Mouse (Mus musculus) hindbrain, embryonic 16.5 days (tissue): ENCODE data around the gene Sesn2. TPM values are rescaled to one million over a fixed set of nuclear protein-coding genes. Genes with fewer than 3 reads are reported as not detected.

ENCODE experiments used
- ATAC-seq: fragments of 200-750 bp; cut with Nextera tagmentation; 2 replicates; pipeline ENCODE4 v1.8.0; 2017; ENCODE audit warnings: moderate TSS enrichment, moderate library complexity
- H3K27ac ChIP-seq: fragments of 300-500 bp; sonication (generic); 2 replicates; pipeline ENCODE4 v1.5.1; 2014; ENCODE audit warnings: low read depth, mild to moderate bottlenecking, control low read depth, low read length, moderate library complexity
- H3K27me3 ChIP-seq: fragments of 300-500 bp; sonication (generic); replicated peaks from 2 replicates; pipeline ENCODE4 v1.6.1; 2014; ENCODE audit warnings: low read length; ENCODE audit not compliant: control insufficient read depth, insufficient read depth
- H3K36me3 ChIP-seq: fragments of 300-500 bp; sonication (generic); 2 replicates; pipeline ENCODE4 v1.6.1; 2014; ENCODE audit warnings: mild to moderate bottlenecking, low read length, moderate library complexity, mixed read lengths; ENCODE audit not compliant: control insufficient read depth, insufficient read depth
- H3K4me1 ChIP-seq: fragments of 300-500 bp; sonication (generic); 2 replicates; pipeline ENCODE4 v1.6.1; 2014; ENCODE audit warnings: low read depth, low read length; ENCODE audit not compliant: control insufficient read depth, insufficient read depth
- H3K4me2 ChIP-seq: fragments of 300-500 bp; sonication (generic); 2 replicates; pipeline ENCODE4 v1.6.1; 2014; ENCODE audit warnings: mild to moderate bottlenecking, low read length, control low read depth, moderate library complexity
- H3K4me3 ChIP-seq: fragments of 300-500 bp; sonication (generic); 2 replicates; pipeline ENCODE4 v1.5.1; 2014; ENCODE audit warnings: mild to moderate bottlenecking, low read length, control low read depth, moderate library complexity
- H3K9ac ChIP-seq: fragments of 300-500 bp; sonication (generic); 2 replicates; pipeline ENCODE4 v1.6.1; 2014; ENCODE audit warnings: low read depth, mild to moderate bottlenecking, control low read depth, low read length, moderate library complexity
- H3K9me3 ChIP-seq: fragments of 300-500 bp; sonication (generic); 2 replicates; pipeline ENCODE4 v1.6.1; 2014; ENCODE audit warnings: mild to moderate bottlenecking, low read length, moderate library complexity; ENCODE audit not compliant: control insufficient read depth
- WGBS: fragments of 180-500 bp; shearing (Covaris S2); extraction: QIAGEN DNeasy Blood & Tissue Kit; methylation state at CpG from one replicate; pipeline ENCODE4 v1.1.7; 2014; 5-methylcytosine and 5-hydroxymethylcytosine counted together
- polyA plus RNA-seq: library from polyadenylated mRNA; unstranded; fragments of >200 nt; fragmentation: Nextera tagmentation; extraction: Ambion mirVana; gene quantifications from 2 replicates; pipeline ENCODE4 v1.2.1, GENCODE M21; 2015

Sesn2 gene
- polyA plus RNA-seq, 1 experiment from 2014 or later, result 13.3 TPM

DNA sequence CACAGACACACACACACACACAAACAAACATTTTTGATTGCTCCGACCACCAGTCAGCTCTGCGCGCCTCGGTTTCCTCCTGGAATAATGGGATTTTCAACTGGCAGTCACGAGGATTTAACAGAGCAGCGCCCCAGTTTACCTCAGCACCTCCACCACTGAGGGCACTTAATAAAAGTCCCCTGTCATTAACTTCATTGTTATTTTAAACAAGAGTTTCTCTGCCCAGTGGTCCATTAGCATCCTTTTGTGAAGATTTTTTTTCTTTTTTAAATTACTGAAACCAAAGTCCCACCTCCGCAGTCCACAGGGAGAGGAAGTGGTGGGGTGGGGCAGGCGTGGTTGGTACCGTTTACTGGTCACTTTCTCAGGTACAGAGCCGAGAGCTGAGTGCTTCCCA lies 4.5 kb downstream of the Sesn2 start:
- H3K27ac ChIP-seq, result no peak overlapping the region
- 27% methylated on average over 10 of the region's 10 CpGs for WGBS
- no peaks in the 10 kb centered on the region for H3K9me3 ChIP-seq
- H3K9ac ChIP-seq, result no peak overlapping the region
- H3K4me3 ChIP-seq, result no peak overlapping the region
- peaks cover 6% of the 10 kb centered on the region for H3K4me1 ChIP-seq
- H3K4me2 ChIP-seq, result no peak overlapping the region
- no peaks in the 10 kb centered on the region for H3K27me3 ChIP-seq
- no peaks in the 10 kb centered on the region for H3K36me3 ChIP-seq
- no peak for ATAC-seq

DNA sequence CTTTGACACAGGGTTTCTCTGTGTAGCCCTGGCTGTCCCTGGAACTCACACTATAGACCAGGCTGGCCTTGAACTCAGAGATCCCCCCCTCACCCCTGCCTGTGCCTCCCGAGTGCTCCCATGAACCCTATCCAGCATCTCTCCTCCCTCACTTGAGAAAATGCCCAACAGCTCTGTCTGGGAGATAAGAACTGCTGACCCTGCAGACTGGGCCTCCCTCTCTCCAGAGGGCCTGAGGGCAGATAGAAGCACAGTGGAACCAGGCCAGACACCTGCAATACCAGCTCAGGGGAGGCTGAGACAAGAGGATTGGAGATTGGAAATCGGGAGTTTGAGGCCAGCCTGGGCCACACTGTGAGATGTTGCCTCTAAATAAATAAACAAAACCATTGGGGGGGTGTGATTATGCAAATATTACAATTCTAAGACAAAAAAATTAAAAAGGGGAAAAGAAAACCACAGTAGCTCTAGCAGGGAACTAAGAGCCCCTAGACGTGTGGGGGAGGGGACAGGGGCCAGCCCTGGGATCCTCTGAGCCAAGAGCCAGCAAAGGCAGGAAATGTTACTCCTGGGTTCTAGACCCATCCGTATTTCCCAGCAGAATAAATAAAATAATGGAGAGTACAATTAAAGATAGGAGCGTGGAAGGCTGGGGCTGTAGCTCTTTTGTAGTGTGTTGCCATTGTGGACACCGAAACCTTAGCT lies 5.1 kb downstream of the Sesn2 start:
- Histone ChIP-seq H3K4me2 (no peak overlapping the region), H3K36me3 (no peaks in the 10 kb centered on the region), H3K27me3 (no peaks in the 10 kb centered on the region), H3K9me3 (no peaks in the 10 kb centered on the region), H3K4me3 (no peak overlapping the region), H3K27ac (no peak overlapping the region), H3K4me1 (peaks cover 6% of the 10 kb centered on the region), H3K9ac (no peak overlapping the region)
- ATAC-seq, result no peak
- WGBS, result 66% methylated on average over 6 of the region's 6 CpGs

DNA sequence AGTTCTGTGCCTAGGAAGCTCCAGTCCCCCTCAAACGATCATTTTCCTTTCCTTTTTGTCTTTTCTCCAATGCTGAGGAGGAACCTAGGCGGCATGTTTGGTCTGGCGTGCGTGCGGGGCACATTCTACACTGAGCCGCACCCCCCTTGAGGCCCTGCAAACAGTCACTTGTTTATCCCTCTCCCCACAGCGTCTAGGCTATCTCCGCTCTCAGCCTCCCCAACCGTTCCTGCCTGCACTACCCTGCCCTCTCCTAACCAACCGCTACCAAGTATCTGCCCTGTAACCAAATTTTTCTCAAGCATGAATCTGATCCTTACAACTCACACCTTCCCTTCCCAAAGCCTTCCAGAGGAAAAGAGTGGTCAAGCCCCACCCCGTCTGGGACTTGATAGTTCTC lies 7.0 kb downstream of the Sesn2 start:
- 85% methylated on average over 11 of the region's 11 CpGs for WGBS
- no peaks in the 10 kb centered on the region for H3K9me3 ChIP-seq
- no peak for ATAC-seq
- no peak overlapping the region for H3K4me2 ChIP-seq
- H3K4me3 ChIP-seq, result no peak overlapping the region
- H3K27ac ChIP-seq, result no peak overlapping the region
- H3K27me3 ChIP-seq, result no peaks in the 10 kb centered on the region
- H3K4me1 ChIP-seq, result no peaks in the 10 kb centered on the region; the same call in 1 of the 2 replicates
- peaks cover 3% of the 10 kb centered on the region; the same call in 1 of the 2 replicates for H3K36me3 ChIP-seq
- H3K9ac ChIP-seq, result no peak overlapping the region

DNA sequence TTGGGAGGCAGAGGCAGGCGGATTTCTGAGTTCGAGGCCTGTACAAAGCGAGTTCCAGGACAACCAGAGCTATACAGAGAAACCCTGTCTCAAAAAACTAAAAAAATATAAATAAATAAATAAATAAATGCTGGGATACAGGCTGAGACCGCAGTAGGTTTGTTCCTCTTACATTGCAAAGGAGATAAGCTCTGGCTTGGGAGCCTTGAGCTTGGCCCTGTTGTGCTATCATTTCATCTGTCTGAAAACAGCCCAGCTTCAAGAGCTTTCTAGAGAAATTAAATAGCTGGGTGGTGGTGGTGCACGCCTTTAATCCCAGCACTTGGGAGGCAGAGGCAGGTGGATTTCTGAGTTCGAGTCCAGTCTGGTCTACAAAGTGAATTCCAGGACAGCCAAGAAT lies 8.7 kb downstream of the Sesn2 start:
- H3K4me3 ChIP-seq, result no peak overlapping the region
- no peak for ATAC-seq
- 97% methylated on average over 6 of the region's 6 CpGs for WGBS
- no peaks in the 10 kb centered on the region for H3K9me3 ChIP-seq
- no peaks in the 10 kb centered on the region for H3K27me3 ChIP-seq
- H3K9ac ChIP-seq, result no peak overlapping the region
- H3K4me2 ChIP-seq, result no peak overlapping the region
- H3K36me3 ChIP-seq, result peaks cover 3% of the 10 kb centered on the region; the same call in 1 of the 2 replicates
- no peaks in the 10 kb centered on the region for H3K4me1 ChIP-seq
- H3K27ac ChIP-seq, result no peak overlapping the region

DNA sequence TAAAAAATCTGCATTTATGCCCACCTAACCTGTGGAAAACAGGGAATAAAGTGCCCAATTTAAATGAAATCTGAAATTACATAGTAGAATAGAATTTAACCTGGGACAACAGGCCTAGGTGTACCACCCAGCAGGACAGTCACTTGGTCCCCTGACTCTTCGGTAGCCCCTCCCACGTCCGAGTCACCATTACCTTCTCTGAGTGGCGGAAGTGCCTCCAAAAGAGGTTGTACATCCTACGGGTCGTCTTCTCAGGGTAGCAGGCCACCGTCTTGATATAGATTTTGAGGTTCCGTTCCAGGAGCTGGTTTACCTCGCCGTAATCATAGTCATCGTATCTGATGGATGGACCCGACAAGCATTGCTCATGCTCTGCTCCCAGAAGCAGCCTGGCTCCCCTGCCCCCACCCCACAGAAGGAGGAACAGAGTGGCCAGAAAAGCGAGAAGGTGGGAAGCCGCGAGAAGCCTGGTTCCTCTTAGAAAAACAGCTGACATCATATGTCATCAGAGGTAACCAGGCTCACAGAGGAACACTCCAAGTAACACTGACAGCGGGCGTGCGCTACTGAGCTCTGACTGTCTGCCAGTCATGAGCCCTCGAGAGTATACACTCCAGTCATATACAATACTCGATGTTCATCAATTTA lies 15.9 kb downstream of the Sesn2 start:
- no peak for ATAC-seq
- WGBS, result 88% methylated on average over 20 of the region's 20 CpGs

DNA sequence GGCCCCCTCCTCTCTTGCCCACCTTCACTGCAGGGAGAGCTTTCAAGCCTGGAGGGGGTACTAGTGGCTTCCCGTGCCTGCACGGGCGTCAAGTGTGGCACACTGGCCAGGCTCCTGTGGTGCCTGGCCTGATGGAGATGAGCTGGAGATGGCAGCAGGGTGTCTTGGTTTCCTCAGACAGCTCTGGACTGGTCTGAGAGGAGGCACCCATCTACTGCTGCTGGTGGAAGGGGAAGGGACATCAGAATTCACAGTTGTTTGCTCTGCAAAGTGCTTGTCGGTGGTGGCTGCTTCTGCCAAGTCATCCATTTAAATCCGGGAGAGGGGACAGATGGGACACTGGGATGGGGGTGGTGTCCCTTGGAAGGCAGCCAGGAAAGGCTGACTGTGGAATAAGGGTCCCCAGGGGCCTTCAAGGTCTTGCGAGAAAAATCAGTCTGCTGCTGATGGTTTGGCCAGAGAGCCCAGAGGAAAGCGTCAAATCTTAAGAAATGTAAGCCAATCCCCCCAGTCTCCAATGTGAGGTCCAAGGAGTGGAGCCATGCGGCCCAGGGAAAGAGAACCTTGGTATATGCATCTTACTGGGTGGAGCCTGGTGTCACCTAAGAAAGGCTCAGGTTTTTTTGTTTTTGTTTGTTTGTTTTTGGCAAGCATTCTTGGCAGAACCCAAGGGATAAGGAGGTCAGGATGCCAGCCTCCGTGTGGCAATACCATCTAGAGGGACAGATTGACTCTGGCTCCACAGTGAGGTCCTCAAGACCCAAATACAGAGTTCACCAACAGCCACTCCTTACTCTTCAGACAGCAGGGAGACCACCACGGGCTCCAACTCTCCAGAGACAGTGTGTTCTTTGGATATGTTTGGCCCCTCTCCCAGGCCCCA lies 17.9 kb downstream of the Sesn2 start:
- 50% methylated on average over 10 of the region's 10 CpGs for WGBS
- H3K9ac ChIP-seq, result no peak overlapping the region

More for the DNA sequence above, 15.9 kb downstream of the Sesn2 start:
- Histone ChIP-seq H3K27me3 (no peaks in the 10 kb centered on the region), H3K36me3 (peaks cover 3% of the 10 kb centered on the region), H3K9ac (no peak overlapping the region), H3K4me1 (no peaks in the 10 kb centered on the region; the same call in 1 of the 2 replicates), H3K27ac (no peak overlapping the region), H3K4me3 (no peak overlapping the region), H3K4me2 (no peak overlapping the region), H3K9me3 (no peaks in the 10 kb centered on the region)

DNA sequence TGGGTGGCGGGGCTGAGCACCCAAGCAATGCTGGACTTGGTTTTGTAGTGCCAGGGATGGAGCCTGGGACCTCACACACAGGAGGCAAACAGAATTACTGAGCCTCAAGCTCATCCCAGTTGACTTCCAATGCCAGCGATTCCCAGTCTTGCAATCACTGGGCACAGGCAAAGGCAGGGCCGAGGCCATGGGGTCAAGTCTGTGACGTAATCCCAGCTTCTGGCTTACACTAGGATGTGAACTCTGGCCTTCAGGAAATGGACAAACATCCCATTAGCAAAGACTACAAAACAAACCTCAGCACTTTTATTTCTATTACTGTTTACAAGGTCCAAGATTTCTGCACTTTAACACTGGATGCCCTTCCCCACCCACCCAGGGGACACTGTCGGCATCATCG lies 18.6 kb downstream of the Sesn2 start:
- H3K27me3 ChIP-seq, result no peaks in the 10 kb centered on the region
- no peaks in the 10 kb centered on the region; the same call in 1 of the 2 replicates for H3K36me3 ChIP-seq
- no peaks in the 10 kb centered on the region for H3K9me3 ChIP-seq
- H3K27ac ChIP-seq, result no peak overlapping the region
- no peak overlapping the region for H3K4me3 ChIP-seq
- no peaks in the 10 kb centered on the region; the same call in 1 of the 2 replicates for H3K4me1 ChIP-seq
- no peak for ATAC-seq
- 79% methylated on average over 6 of the region's 6 CpGs for whole genome bisulfite sequencing
- H3K4me2 ChIP-seq, result no peak overlapping the region
- H3K9ac ChIP-seq, result no peak overlapping the region

More for the DNA sequence above, 17.9 kb downstream of the Sesn2 start:
- Histone ChIP-seq H3K9me3 (no peaks in the 10 kb centered on the region), H3K4me1 (no peaks in the 10 kb centered on the region; the same call in 1 of the 2 replicates), H3K4me3 (no peak overlapping the region), H3K27ac (no peak overlapping the region), H3K4me2 (no peak overlapping the region), H3K27me3 (no peaks in the 10 kb centered on the region), H3K36me3 (no peaks in the 10 kb centered on the region; the same call in none of the 2 replicates)
- ATAC-seq, result no peak

DNA sequence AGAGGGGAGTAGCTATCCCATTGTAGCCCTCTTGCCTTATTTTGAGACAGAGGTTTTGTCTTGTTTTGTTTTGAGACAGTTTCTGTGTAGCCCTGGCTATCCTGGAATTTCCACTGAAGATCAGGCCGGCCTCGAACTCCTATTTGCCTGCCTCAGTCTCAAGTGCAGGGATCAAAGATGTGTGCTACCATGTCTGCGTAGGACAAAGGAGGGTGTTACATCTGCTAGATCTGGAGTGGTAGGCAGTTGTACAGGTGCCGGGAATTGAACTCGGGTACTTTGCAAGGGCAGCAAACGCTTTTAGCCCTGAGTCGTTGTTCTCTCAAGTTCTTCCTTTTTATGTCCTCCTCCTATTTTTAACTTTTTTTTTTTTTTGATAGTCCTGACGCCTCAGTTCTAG lies 19.2 kb downstream of the Sesn2 start:
- no peaks in the 10 kb centered on the region; the same call in 1 of the 2 replicates for H3K4me1 ChIP-seq
- no peak overlapping the region for H3K27ac ChIP-seq
- H3K9ac ChIP-seq, result no peak overlapping the region
- no peaks in the 10 kb centered on the region; the same call in 1 of the 2 replicates for H3K36me3 ChIP-seq
- no peaks in the 10 kb centered on the region for H3K9me3 ChIP-seq
- WGBS, result 94% methylated on average over 8 of the region's 8 CpGs
- ATAC-seq, result no peak
- no peak overlapping the region for H3K4me3 ChIP-seq
- H3K4me2 ChIP-seq, result no peak overlapping the region
- no peaks in the 10 kb centered on the region for H3K27me3 ChIP-seq
